Mouse (Mus musculus): ENCODE measurements at regions not wholly inside any gene's neighbourhood (a gene's known extent, or its start where the extent isn't known, plus 50 kb on each side); places are given as distances from the start of the nearest gene placed in this dataset.

DNA sequence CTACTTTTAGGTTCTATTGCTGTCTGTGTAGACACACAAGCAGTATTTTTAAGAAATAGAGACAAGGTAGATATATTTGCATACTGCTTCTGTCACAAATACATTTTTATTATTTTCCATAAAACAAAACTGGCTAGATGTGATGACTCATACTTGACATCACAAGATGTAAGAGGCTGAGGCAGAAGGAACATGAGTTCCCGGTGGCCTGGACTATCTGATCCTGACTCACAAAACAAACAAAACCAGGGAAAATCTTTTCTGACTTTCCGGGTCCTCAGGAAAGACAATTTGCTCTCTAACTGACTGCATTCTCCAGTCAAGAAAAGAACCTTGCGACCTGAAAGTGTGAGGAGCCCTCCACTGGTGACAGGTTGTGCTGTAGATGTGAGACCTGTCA is 143.3 kb downstream of the Snx10 start:
- no peak for ATAC-seq (ENCODE audit: low read depth)
- Histone ChIP-seq H3K9ac (ENCODE audit: low read depth, low read length) (no peak overlapping the region), H3K27ac (ENCODE audit: low read length) (no peak overlapping the region), H3K9me3 (replicated peaks; ENCODE audit: control insufficient read depth, low read length) (peaks cover 4% of the 10 kb centered on the region; the same call in 1 of the 2 replicates), H3K4me1 (ENCODE audit: control insufficient read depth, low read depth, low read length) (no peaks in the 10 kb centered on the region), H3K4me2 (ENCODE audit: low read depth, low read length) (no peak overlapping the region), H3K27me3 (ENCODE audit: control insufficient read depth, insufficient read depth, low read depth, low read length) (no peaks in the 10 kb centered on the region), H3K36me3 (ENCODE audit: control insufficient read depth, insufficient read depth) (no peaks in the 10 kb centered on the region), H3K4me3 (ENCODE audit: low read depth, low read length) (no peak overlapping the region)
- WGBS (ENCODE audit: insufficient replicate concordance): 47% methylated on average over 3 of the region's 3 CpGs

DNA sequence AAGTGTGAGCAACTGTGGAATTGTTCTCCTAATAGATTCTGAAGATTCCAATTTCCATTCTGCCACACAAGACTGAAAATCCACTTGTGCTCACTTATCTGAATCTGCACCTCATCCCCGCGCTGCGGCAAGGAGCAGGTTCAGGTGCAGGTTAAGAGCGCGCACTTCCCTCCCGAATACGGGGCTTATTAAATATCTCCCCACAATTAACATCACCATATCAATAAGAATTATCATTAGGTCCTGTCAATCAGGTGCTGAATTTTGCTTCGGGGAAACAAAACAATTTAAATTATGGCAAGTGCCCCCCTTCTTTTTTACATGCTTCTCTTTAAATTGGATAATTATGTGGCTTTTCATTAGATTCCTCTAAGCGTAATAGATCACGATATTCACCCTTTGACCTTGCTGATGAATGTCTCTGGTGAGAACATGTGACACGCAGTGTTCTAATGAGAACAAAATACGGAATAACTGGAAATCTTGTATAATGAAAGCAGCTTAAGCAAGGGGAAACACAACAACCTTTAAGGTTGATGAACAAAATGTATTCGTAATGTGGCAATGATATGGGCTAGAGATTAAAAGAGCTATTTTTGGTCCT is 151.7 kb downstream of the Snx10 start:
- ATAC-seq (ENCODE audit: low read depth): no peak
- no peak overlapping the region for H3K4me3 ChIP-seq (ENCODE audit: low read depth, low read length)
- H3K27me3 ChIP-seq (ENCODE audit: control insufficient read depth, insufficient read depth, low read depth, low read length): no peaks in the 10 kb centered on the region
- no peaks in the 10 kb centered on the region for H3K36me3 ChIP-seq (ENCODE audit: control insufficient read depth, insufficient read depth)
- H3K4me2 ChIP-seq (ENCODE audit: low read depth, low read length): no peak overlapping the region
- no peak overlapping the region for H3K27ac ChIP-seq (ENCODE audit: low read length)
- no peaks in the 10 kb centered on the region for H3K9me3 ChIP-seq (replicated peaks; ENCODE audit: control insufficient read depth, low read length)
- H3K9ac ChIP-seq (ENCODE audit: low read depth, low read length): no peak overlapping the region
- 79% methylated on average over 13 of the region's 13 CpGs for WGBS (ENCODE audit: insufficient replicate concordance)
- H3K4me1 ChIP-seq (ENCODE audit: control insufficient read depth, low read depth, low read length): no peaks in the 10 kb centered on the region

DNA sequence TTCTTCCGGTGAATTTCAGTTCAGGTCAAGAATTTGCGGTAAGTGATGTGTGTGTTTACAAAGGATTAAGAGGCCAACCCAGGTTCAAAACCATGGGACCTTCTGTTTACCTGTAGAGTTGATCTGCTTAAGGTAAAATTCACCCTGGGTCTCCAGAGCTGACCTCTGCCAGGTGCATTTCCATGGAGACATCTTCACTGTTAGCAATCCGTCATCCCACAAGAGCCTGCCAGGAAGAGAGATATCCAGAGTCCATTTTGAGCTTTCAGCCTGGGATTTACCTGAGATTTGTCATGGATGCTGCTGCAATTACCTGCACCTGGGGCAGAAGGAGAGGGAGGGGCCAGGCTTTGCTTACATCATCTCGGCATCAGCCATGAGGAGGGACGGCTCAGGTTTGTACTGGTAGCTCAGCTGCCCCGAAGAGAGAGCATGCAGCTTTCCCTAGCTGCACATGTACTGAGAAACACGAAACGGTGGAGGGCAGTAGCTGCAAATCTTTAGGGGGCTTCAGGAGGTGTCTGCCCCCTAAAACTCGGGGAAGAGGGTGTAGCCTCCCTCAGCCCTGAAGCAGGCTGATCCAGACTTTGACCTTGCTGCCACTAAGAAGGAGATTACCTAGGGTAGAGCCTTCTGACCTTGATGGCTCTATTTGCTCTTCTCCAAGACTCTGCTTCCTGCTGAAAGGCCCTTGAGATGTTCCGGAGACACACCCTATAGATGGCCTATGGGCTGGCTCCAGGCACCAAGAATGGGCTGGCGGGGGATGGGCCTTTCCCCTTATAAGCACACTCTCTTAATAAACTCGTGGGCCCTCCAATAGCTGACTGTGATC is 153.7 kb downstream of the Snx10 start:
- H3K4me3 ChIP-seq (ENCODE audit: low read depth, low read length): no peak overlapping the region
- H3K4me2 ChIP-seq (ENCODE audit: low read depth, low read length): no peak overlapping the region
- no peaks in the 10 kb centered on the region for H3K27me3 ChIP-seq (ENCODE audit: control insufficient read depth, insufficient read depth, low read depth, low read length)
- H3K27ac ChIP-seq (ENCODE audit: low read length): no peak overlapping the region
- no peaks in the 10 kb centered on the region for H3K36me3 ChIP-seq (ENCODE audit: control insufficient read depth, insufficient read depth)
- H3K9ac ChIP-seq (ENCODE audit: low read depth, low read length): no peak overlapping the region
- H3K4me1 ChIP-seq (ENCODE audit: control insufficient read depth, low read depth, low read length): no peaks in the 10 kb centered on the region
- 65% methylated on average over 12 of the region's 12 CpGs for WGBS (ENCODE audit: insufficient replicate concordance)
- ATAC-seq (ENCODE audit: low read depth): no peak
- H3K9me3 ChIP-seq (replicated peaks; ENCODE audit: control insufficient read depth, low read length): no peaks in the 10 kb centered on the region

DNA sequence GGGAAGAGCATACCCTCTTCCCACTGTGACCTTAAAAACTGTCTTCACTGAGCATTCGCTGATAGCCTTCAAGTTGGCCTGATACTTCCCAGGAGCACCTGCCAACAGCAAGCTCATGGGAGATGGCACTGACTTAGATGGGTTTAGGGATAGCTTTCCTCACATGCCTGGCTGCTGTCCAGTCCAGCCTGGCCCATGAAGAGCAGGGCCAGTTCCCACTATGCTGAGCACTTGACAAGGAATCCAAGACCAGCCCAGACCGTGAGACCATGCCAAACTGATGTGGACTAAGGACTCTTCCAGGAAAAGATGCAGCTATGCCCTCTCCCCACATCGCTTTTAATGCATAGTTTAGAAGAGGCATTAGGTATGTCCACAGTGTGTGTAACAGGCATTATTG is 155.0 kb downstream of the Snx10 start:
- Histone ChIP-seq H3K4me1 (ENCODE audit: control insufficient read depth, low read depth, low read length) (no peaks in the 10 kb centered on the region), H3K4me2 (ENCODE audit: low read depth, low read length) (no peak overlapping the region), H3K9me3 (replicated peaks; ENCODE audit: control insufficient read depth, low read length) (no peaks in the 10 kb centered on the region), H3K27ac (ENCODE audit: low read length) (no peak overlapping the region), H3K36me3 (ENCODE audit: control insufficient read depth, insufficient read depth) (no peaks in the 10 kb centered on the region), H3K9ac (ENCODE audit: low read depth, low read length) (no peak overlapping the region), H3K27me3 (ENCODE audit: control insufficient read depth, insufficient read depth, low read depth, low read length) (no peaks in the 10 kb centered on the region), H3K4me3 (ENCODE audit: low read depth, low read length) (no peak overlapping the region)
- WGBS (ENCODE audit: insufficient replicate concordance): 68% methylated on average over 3 of the region's 3 CpGs
- ATAC-seq (ENCODE audit: low read depth): no peak

DNA sequence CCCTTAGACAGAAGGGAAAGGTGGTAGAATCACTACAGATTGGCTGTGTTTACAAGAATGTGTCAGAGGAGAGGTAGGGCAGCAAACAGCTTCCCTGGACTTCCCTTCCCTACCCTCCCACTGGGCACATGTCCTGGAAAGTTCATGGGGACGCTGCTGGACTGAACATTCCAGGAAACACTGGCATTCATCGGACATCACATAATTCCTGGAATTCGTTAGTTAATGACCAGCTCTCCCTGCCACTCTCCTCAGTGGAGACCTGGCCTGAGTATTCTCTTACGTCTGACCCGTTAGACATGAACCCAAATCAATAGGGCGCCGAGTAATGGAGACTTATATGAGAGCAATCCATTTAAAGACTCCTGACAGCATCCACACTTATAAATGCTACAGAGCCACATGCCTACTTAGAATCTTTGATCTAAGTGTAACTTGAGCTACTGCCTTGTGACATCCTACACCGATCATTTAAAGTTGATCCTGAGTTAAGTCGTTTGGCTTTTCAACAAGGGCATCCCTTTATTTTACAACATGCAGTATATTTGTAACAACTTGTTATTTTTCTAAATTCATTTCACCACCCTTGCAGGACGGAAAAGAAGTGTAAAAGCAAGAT is 156.6 kb downstream of the Snx10 start:
- no peaks in the 10 kb centered on the region for H3K4me1 ChIP-seq (ENCODE audit: control insufficient read depth, low read depth, low read length)
- no peaks in the 10 kb centered on the region for H3K27me3 ChIP-seq (ENCODE audit: control insufficient read depth, insufficient read depth, low read depth, low read length)
- H3K9ac ChIP-seq (ENCODE audit: low read depth, low read length): no peak overlapping the region
- 60% methylated on average over 10 of the region's 10 CpGs for WGBS (ENCODE audit: insufficient replicate concordance)
- H3K27ac ChIP-seq (ENCODE audit: low read length): no peak overlapping the region
- no peak overlapping the region for H3K4me3 ChIP-seq (ENCODE audit: low read depth, low read length)
- no peak for ATAC-seq (ENCODE audit: low read depth)
- H3K36me3 ChIP-seq (ENCODE audit: control insufficient read depth, insufficient read depth): no peaks in the 10 kb centered on the region
- H3K4me2 ChIP-seq (ENCODE audit: low read depth, low read length): no peak overlapping the region
- no peaks in the 10 kb centered on the region for H3K9me3 ChIP-seq (replicated peaks; ENCODE audit: control insufficient read depth, low read length)

DNA sequence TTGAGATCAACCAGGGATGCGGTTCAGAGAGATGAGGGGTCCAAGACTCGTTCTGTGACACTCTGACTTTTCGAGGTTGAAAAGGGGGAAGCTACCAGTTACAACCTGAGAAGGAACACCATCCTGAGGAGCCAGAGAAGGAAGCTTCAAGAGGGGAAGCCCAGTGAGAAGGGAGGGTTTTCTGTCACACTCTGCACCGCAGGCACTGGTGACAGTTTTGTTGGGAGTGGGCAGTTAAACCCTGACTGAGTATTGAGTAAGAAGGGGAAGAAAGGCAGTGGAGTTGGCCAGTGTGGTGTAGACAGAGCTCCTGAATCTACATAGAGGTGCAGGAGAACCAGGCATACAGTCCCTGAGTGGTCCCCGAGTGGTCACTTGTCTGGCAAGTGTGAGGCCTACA is 159.4 kb downstream of the Snx10 start:
- Histone ChIP-seq H3K9me3 (replicated peaks; ENCODE audit: control insufficient read depth, low read length) (no peaks in the 10 kb centered on the region), H3K4me3 (ENCODE audit: low read depth, low read length) (no peak overlapping the region), H3K4me2 (ENCODE audit: low read depth, low read length) (no peak overlapping the region), H3K9ac (ENCODE audit: low read depth, low read length) (no peak overlapping the region), H3K27me3 (ENCODE audit: control insufficient read depth, insufficient read depth, low read depth, low read length) (no peaks in the 10 kb centered on the region), H3K36me3 (ENCODE audit: control insufficient read depth, insufficient read depth) (no peaks in the 10 kb centered on the region), H3K27ac (ENCODE audit: low read length) (no peak overlapping the region), H3K4me1 (ENCODE audit: control insufficient read depth, low read depth, low read length) (no peaks in the 10 kb centered on the region)
- WGBS (ENCODE audit: insufficient replicate concordance): 42% methylated on average over 5 of the region's 5 CpGs
- no peak for ATAC-seq (ENCODE audit: low read depth)

DNA sequence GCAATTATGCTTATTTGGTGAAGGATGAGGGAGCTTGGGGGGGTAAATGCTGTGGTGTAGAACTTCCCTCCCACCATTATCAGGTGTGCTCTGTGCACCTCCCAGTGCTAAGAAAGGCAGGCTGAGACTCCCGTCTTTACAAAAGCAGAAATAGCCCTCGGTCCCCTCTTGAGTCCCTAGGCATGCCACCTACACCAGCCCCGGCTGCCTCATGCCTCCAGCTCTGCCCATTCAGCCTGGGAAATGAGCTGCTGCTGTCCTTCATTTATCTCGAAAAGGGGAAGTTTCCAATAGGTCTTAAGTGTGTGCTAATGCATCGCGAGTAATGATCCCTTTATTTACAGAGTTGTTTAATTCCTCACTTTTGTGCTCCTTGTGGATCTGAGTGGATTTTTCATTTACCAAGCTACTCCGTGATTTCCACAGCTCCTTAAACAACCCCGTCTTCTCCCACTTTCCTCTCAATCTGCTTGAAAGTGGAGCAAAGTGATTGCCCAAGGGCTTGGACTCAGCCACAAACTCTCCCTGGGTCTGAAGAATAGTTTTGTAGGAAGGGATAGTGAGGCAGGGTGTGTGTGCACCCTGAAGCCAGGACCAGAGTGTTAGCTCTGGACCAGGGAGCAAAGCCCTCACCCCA is 162.1 kb downstream of the Snx10 start:
- no peaks in the 10 kb centered on the region for H3K27me3 ChIP-seq (ENCODE audit: control insufficient read depth, insufficient read depth, low read depth, low read length)
- no peak overlapping the region for H3K4me3 ChIP-seq (ENCODE audit: low read depth, low read length)
- WGBS (ENCODE audit: insufficient replicate concordance): 34% methylated on average over 8 of the region's 8 CpGs
- no peaks in the 10 kb centered on the region for H3K4me1 ChIP-seq (ENCODE audit: control insufficient read depth, low read depth, low read length)
- no peak for ATAC-seq (ENCODE audit: low read depth)
- H3K27ac ChIP-seq (ENCODE audit: low read length): no peak overlapping the region
- H3K36me3 ChIP-seq (ENCODE audit: control insufficient read depth, insufficient read depth): no peaks in the 10 kb centered on the region
- no peak overlapping the region for H3K4me2 ChIP-seq (ENCODE audit: low read depth, low read length)
- no peaks in the 10 kb centered on the region for H3K9me3 ChIP-seq (replicated peaks; ENCODE audit: control insufficient read depth, low read length)
- no peak overlapping the region for H3K9ac ChIP-seq (ENCODE audit: low read depth, low read length)

DNA sequence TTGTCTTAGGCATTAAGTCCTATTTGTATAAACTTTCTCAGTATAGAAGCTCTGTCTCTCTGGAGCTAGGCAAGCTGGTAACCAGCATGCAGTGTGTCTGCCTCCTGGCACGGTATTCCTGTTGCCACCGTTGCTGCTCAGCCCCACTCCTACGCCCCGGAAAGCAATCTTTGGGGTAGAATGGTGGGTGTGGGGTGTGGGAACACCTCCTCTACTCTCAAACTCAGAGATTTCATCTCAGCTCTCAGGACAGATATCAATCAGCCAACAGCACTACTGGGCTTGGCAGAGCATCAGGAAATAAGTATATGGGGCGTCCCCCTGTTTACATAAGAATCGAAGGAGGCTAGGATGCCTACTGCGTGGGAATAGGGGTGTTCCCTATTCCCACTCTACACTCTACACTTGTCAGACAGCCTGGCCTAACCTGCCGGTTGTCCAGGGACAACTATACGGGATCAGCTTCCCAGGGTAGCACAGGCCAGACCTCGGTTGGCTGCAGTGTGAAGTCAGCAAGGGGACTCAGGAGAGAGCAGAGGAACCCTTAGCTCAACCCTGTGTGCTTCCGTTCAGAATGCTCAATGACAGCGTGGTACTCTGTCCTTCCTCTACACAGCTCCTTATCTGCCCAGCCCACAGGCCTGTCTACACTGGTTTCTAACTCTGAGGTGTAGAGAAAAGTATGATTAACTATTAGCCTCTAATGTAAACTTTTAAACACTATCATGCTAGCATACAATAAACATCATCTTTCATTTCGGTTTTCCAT is 167.3 kb downstream of the Snx10 start:
- no peak overlapping the region for H3K4me3 ChIP-seq (ENCODE audit: low read depth, low read length)
- no peaks in the 10 kb centered on the region for H3K36me3 ChIP-seq (ENCODE audit: control insufficient read depth, insufficient read depth)
- H3K9me3 ChIP-seq (replicated peaks; ENCODE audit: control insufficient read depth, low read length): no peaks in the 10 kb centered on the region
- no peaks in the 10 kb centered on the region for H3K27me3 ChIP-seq (ENCODE audit: control insufficient read depth, insufficient read depth, low read depth, low read length)
- H3K27ac ChIP-seq (ENCODE audit: low read length): no peak overlapping the region
- no peak for ATAC-seq (ENCODE audit: low read depth)
- 57% methylated on average over 13 of the region's 13 CpGs for WGBS (ENCODE audit: insufficient replicate concordance)
- H3K4me2 ChIP-seq (ENCODE audit: low read depth, low read length): no peak overlapping the region
- no peaks in the 10 kb centered on the region for H3K4me1 ChIP-seq (ENCODE audit: control insufficient read depth, low read depth, low read length)
- H3K9ac ChIP-seq (ENCODE audit: low read depth, low read length): no peak overlapping the region

Measured in liver, embryonic 16.5 days (tissue).